Mouse (Mus musculus) limb, embryonic 14.5 days (tissue): ENCODE results near the gene Mga. TPM values are rescaled to one million over a fixed set of nuclear protein-coding genes. Genes with fewer than 3 reads are reported as not detected.

Source experiments
- ATAC-seq: fragments of 200-750 bp; cut with Nextera tagmentation; 2 replicates; pipeline ENCODE4 v1.8.0; 2017; ENCODE audit warnings: low read depth, moderate number of reproducible peaks, moderate TSS enrichment; ENCODE audit not compliant: low FRiP score
- DNase-seq: peaks from one replicate; pipeline ENCODE4 v3.0.0-alpha.2; 2015; ENCODE audit warnings: low spot score
- H3K27ac ChIP-seq: fragments of 300-500 bp; sonication (generic); replicated peaks from 2 replicates; pipeline ENCODE4 v1.5.1; 2014; ENCODE audit warnings: low read depth, mild to moderate bottlenecking, low read length, moderate library complexity, mixed read lengths
- H3K27me3 ChIP-seq: fragments of 300-500 bp; sonication (generic); 2 replicates; pipeline ENCODE4 v1.6.1; 2014; ENCODE audit warnings: low read length, mixed read lengths; ENCODE audit not compliant: control insufficient read depth, insufficient read depth
- H3K36me3 ChIP-seq: fragments of 300-500 bp; sonication (generic); 2 replicates; pipeline ENCODE4 v1.6.1; 2014; ENCODE audit warnings: mild to moderate bottlenecking, low read length, moderate library complexity, mixed read lengths; ENCODE audit not compliant: control insufficient read depth, insufficient read depth
- H3K4me1 ChIP-seq: fragments of 300-500 bp; sonication (generic); 2 replicates; pipeline ENCODE4 v1.6.1; 2014; ENCODE audit warnings: antibody characterized with exemption, low read length, mixed read lengths; ENCODE audit not compliant: control insufficient read depth, insufficient read depth
- H3K4me2 ChIP-seq: fragments of 300-500 bp; sonication (generic); replicated peaks from 2 replicates; pipeline ENCODE4 v1.6.1; 2014; ENCODE audit warnings: low read depth, mild to moderate bottlenecking, low read length, moderate library complexity; ENCODE audit not compliant: severe bottlenecking
- H3K4me3 ChIP-seq: fragments of 300-500 bp; sonication (generic); replicated peaks from 2 replicates; pipeline ENCODE4 v1.5.1; 2014; ENCODE audit warnings: low read length
- H3K9ac ChIP-seq: fragments of 300-500 bp; sonication (generic); 2 replicates; pipeline ENCODE4 v1.6.1; 2014; ENCODE audit warnings: mild to moderate bottlenecking, low read depth, low read length, moderate library complexity; ENCODE audit not compliant: severe bottlenecking
- H3K9me3 ChIP-seq: fragments of 300-500 bp; sonication (generic); 2 replicates; pipeline ENCODE4 v1.6.1; 2016; ENCODE audit warnings: low read length; ENCODE audit not compliant: control insufficient read depth
- POLR2A ChIP-seq: fragments of 200-500 bp; IDR thresholded peaks from 2 replicates; pipeline ENCODE4 v1.8.0; 2012; ENCODE audit warnings: inconsistent platforms, mild to moderate bottlenecking, moderate library complexity, borderline replicate concordance; ENCODE audit not compliant: insufficient read depth, insufficient read length; ENCODE audit errors: extremely low read depth
- WGBS: fragments of 180-500 bp; shearing (Covaris S2); extraction: QIAGEN DNeasy Blood & Tissue Kit; methylation state at CpG from one replicate; pipeline ENCODE4 v1.1.7; 2014; 5-methylcytosine and 5-hydroxymethylcytosine counted together
- polyA plus RNA-seq, 2 experiments: library from polyadenylated mRNA; depleted of rRNA in 1 of 2; stranded (reverse) in 1 of 2; unstranded in 1 of 2; fragments of >200 nt; fragmentation: Nextera tagmentation in 1 of 2; extraction: Ambion mirVana in 1 of 2; gene quantifications; 2 replicates each; pipeline versions ENCODE4 v1.2.1 to v1.2.3; 2012 to 2014

Mga gene
- polyA plus RNA-seq, 2 experiments: 27.3 to 38.4 TPM

DNA sequence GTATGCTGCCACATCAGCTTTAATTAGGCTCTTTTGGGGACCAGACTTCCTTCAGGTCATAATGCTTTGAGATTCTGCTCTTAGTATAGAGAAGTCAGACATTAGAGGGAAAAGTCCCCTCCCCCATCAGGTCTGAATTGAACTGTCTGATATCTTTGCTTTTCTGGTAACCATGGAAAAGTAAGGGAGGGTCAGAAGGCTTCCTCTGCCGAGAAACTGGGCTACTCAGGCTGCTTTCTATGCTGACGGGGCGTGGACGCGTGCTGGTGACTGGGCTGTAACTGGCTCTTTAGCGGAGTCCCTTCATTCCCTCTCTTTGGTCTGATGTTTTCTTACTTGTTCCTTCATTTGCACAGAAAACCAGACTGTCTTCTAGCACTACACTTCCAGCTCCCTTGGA is 89.3 kb downstream of the Mga start:
- TF ChIP-seq POLR2A: no peak
- Histone ChIP-seq H3K4me2 (no peak overlapping the region), H3K4me3 (no peak overlapping the region), H3K9ac (no peak overlapping the region), H3K4me1 (no peaks in the 10 kb centered on the region), H3K36me3 (peaks cover 19% of the 10 kb centered on the region), H3K27ac (no peak overlapping the region), H3K9me3 (no peaks in the 10 kb centered on the region), H3K27me3 (no peaks in the 10 kb centered on the region)
- ATAC-seq (no peak), DNase-seq (no peak)
- WGBS: 86% methylated on average over 6 of the region's 6 CpGs

DNA sequence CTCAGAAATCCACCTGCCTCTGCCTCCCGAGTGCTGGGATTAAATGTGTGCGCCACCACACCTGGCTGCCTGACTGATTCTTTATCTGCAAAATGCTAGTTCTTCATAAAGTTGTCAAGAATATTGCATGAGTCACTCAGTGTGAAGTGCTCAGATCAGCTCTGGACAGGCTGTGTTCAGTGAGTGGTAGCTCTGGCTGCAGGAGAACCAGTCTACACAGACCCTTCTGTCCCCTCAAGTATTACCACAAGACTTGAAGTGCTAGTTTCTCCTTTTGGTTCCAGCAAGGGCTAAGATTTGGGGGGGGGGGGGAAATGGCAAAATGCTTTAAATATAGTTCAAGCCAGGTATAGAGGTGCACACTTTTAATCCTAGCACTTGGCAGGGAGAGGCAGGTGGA is 90.4 kb downstream of the Mga start:
- Histone ChIP-seq H3K27ac (no peak overlapping the region), H3K36me3 (peaks cover 8% of the 10 kb centered on the region), H3K9ac (no peak overlapping the region), H3K9me3 (no peaks in the 10 kb centered on the region), H3K4me3 (no peak overlapping the region), H3K4me1 (no peaks in the 10 kb centered on the region), H3K27me3 (no peaks in the 10 kb centered on the region), H3K4me2 (no peak overlapping the region)
- ATAC-seq: no peak
- WGBS: 98% methylated on average over 2 of the region's 2 CpGs
- no peak for DNase-seq
- no peak for TF ChIP-seq POLR2A

DNA sequence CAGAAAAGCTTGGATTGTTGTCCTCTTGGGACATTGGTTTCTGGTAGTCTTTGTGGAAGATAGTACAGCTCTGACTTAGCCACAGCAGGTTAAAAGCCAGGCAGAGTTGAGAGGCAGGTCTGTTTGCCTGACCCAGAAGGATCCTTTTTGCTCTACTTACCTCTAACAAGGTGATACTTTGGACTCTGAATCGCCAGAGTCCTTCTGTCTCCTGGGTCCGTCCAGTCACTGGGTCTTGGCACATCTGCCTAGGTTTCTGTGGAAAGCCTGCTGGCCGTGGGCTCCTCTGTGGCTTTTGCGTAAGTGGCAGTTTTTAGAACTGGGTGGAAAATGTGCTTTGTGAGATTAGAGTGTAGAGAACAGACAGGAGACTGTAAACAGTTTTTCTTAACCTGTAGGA is 91.9 kb downstream of the Mga start:
- no peak for TF ChIP-seq POLR2A
- no peak overlapping the region for H3K4me2 ChIP-seq
- no peaks in the 10 kb centered on the region for H3K36me3 ChIP-seq
- no peaks in the 10 kb centered on the region for H3K9me3 ChIP-seq
- no peaks in the 10 kb centered on the region for H3K27me3 ChIP-seq
- H3K9ac ChIP-seq: no peak overlapping the region
- no peak for ATAC-seq
- 81% methylated on average over 4 of the region's 4 CpGs for WGBS
- no peak for DNase-seq
- H3K27ac ChIP-seq: no peak overlapping the region
- no peak overlapping the region for H3K4me3 ChIP-seq
- H3K4me1 ChIP-seq: no peaks in the 10 kb centered on the region

DNA sequence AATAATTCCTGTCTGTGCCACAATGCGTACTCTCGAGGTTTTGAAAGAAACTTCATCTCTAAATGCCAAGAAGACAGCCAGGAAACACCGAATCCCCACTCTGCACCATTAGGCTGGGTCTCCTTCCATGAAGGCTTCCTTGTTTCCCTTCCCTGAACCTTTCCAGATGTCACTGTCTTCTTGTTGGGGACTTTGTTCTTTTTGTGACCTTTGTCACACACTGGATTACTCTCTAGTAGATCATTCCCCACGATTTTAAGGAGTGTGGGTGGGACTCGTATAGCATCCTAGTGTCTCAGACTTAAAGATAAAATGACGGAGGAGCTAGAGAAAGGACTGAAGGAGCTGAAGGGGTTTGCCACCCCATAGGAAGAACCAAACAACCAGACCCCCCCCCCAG is 93.9 kb downstream of the Mga start:
- no peak overlapping the region for H3K4me3 ChIP-seq
- no peak overlapping the region for H3K9ac ChIP-seq
- no peak overlapping the region for H3K4me2 ChIP-seq
- DNase-seq (no peak), ATAC-seq (no peak)
- H3K27me3 ChIP-seq: no peaks in the 10 kb centered on the region
- H3K4me1 ChIP-seq: peaks cover 12% of the 10 kb centered on the region
- no peak for TF ChIP-seq POLR2A
- H3K27ac ChIP-seq: no peak overlapping the region
- H3K36me3 ChIP-seq: no peaks in the 10 kb centered on the region
- WGBS: 85% methylated on average over 6 of the region's 6 CpGs
- H3K9me3 ChIP-seq: no peaks in the 10 kb centered on the region

DNA sequence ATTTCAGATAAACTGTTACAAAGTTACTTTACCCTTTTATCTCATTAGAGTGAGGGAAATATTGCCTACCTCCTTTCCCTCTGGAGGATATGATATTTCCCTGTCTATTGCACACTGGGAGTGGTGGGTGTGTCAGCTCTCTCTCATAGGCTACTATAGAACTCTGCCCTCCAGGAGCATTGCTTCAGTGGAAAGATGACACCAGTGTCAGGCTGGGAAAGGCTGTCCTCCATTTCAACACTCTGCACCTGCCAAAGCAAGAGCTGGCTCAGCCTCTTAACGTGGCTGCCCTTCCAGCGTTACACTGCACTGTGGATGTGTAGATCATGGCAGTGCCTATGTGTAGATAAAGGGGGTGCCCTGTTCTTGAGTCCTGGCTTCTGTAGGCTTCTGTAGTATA is 95.3 kb downstream of the Mga start:
- Histone ChIP-seq H3K9me3 (no peaks in the 10 kb centered on the region), H3K27me3 (no peaks in the 10 kb centered on the region), H3K4me2 (no peak overlapping the region), H3K4me1 (peaks cover 24% of the 10 kb centered on the region), H3K27ac (no peak overlapping the region), H3K4me3 (no peak overlapping the region), H3K36me3 (no peaks in the 10 kb centered on the region), H3K9ac (no peak overlapping the region)
- ATAC-seq (no peak), DNase-seq (no peak)
- TF ChIP-seq POLR2A: no peak
- 80% methylated on average over 2 of the region's 2 CpGs for whole genome bisulfite sequencing

DNA sequence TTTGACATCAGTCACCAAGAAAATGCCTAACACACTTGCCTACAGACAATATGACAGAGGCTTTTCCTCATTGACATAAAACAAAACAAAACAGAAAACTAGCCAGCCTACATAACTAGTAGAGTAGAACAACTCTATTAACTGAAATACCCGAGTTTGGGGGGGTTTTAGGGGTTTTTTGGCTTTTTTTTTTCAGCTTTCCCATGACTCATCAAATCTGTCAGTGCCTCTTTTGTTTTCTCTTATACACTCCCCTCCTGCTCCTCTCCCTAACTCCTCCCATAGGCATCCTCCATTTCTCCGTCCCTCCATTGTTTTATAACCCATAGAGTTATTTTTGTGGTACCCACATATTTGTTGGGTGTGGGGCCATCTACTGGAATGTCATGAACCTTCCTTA is 96.5 kb downstream of the Mga start:
- Histone ChIP-seq H3K9me3 (no peaks in the 10 kb centered on the region), H3K27ac (no peak overlapping the region), H3K36me3 (peaks cover 1% of the 10 kb centered on the region; the same call in 1 of the 2 replicates), H3K4me3 (no peak overlapping the region), H3K4me2 (no peak overlapping the region), H3K4me1 (peaks cover 24% of the 10 kb centered on the region), H3K27me3 (no peaks in the 10 kb centered on the region), H3K9ac (no peak overlapping the region)
- TF ChIP-seq POLR2A: no peak
- 45% methylated on average over 2 of the region's 2 CpGs for WGBS
- ATAC-seq: no peak
- DNase-seq: no peak
